Mouse (Mus musculus): Measurements from ENCODE around the gene Tsga10. TPM values are rescaled to one million over a fixed set of nuclear protein-coding genes. Genes with fewer than 3 reads are reported as not detected.

Gene Tsga10
- 11.6 and 14.6 TPM in 2 replicates for polyA plus RNA-seq (2012; ENCODE audit: insufficient read depth, insufficient read length, missing spikeins)

- peak within 1 kb of the TSS; percentile 53 for H3K27ac ChIP-seq (ENCODE audit: insufficient read depth, low read depth, low read length)
- peaks cover 12% of the 10 kb centered on the region for H3K4me1 ChIP-seq (ENCODE audit: control insufficient read depth, insufficient read depth, low read length)
- peak within 1 kb of the TSS; percentile 66 for H3K4me3 ChIP-seq (ENCODE audit: insufficient read depth, low read length)
- no peak for TF ChIP-seq POLR2A (IDR thresholded peaks at IDR 0.05; ENCODE audit: borderline replicate concordance, low read depth, low read length)
- TF ChIP-seq CTCF (IDR thresholded peaks at IDR 0.05; ENCODE audit: low read depth, low read length), result no peak
Observed at GRCm38 (mm10) chr1:37866286-37866685, at the start of gene Tsga10. TSS of gene Tsga10 (minus strand) at chr1:37866429.

GRCm38 (mm10) chr1:37912751-37913150 lies 46.5 kb upstream of the Tsga10 start:
- no peak overlapping the region for H3K27ac ChIP-seq (ENCODE audit: insufficient read depth, low read depth, low read length)
- TF ChIP-seq POLR2A (IDR thresholded peaks at IDR 0.05; ENCODE audit: borderline replicate concordance, low read depth, low read length) (no peak), CTCF (IDR thresholded peaks at IDR 0.05; ENCODE audit: low read depth, low read length) (no peak)
- no peak overlapping the region for H3K4me3 ChIP-seq (ENCODE audit: insufficient read depth, low read length)
- no peaks in the 10 kb centered on the region for H3K4me1 ChIP-seq (ENCODE audit: control insufficient read depth, insufficient read depth, low read length)

GRCm38 (mm10) chr1:37903178-37903577 lies 36.9 kb upstream of the Tsga10 start:
- peaks cover 21% of the 10 kb centered on the region for H3K4me1 ChIP-seq (ENCODE audit: control insufficient read depth, insufficient read depth, low read length)
- H3K4me3 ChIP-seq (ENCODE audit: insufficient read depth, low read length), result no peak overlapping the region
- H3K27ac ChIP-seq (ENCODE audit: insufficient read depth, low read depth, low read length), result no peak overlapping the region
- TF ChIP-seq POLR2A (IDR thresholded peaks at IDR 0.05; ENCODE audit: borderline replicate concordance, low read depth, low read length) (no peak), CTCF (IDR thresholded peaks at IDR 0.05; ENCODE audit: low read depth, low read length) (peak; percentile 32; the same call in 1 of the 2 replicates)

GRCm38 (mm10) chr1:37900288-37900687 lies 34.1 kb upstream of the Tsga10 start:
- peaks cover 15% of the 10 kb centered on the region for H3K4me1 ChIP-seq (ENCODE audit: control insufficient read depth, insufficient read depth, low read length)
- TF ChIP-seq POLR2A (IDR thresholded peaks at IDR 0.05; ENCODE audit: borderline replicate concordance, low read depth, low read length) (no peak), CTCF (IDR thresholded peaks at IDR 0.05; ENCODE audit: low read depth, low read length) (no peak)
- H3K27ac ChIP-seq (ENCODE audit: insufficient read depth, low read depth, low read length), result no peak overlapping the region
- no peak overlapping the region for H3K4me3 ChIP-seq (ENCODE audit: insufficient read depth, low read length)

GRCm38 (mm10) chr1:37899816-37900215 lies 33.6 kb upstream of the Tsga10 start:
- H3K4me3 ChIP-seq (ENCODE audit: insufficient read depth, low read length), result no peak overlapping the region
- H3K27ac ChIP-seq (ENCODE audit: insufficient read depth, low read depth, low read length), result no peak overlapping the region
- H3K4me1 ChIP-seq (ENCODE audit: control insufficient read depth, insufficient read depth, low read length), result peaks cover 11% of the 10 kb centered on the region
- TF ChIP-seq CTCF (IDR thresholded peaks at IDR 0.05; ENCODE audit: low read depth, low read length) (no peak), POLR2A (IDR thresholded peaks at IDR 0.05; ENCODE audit: borderline replicate concordance, low read depth, low read length) (no peak)

GRCm38 (mm10) chr1:37894606-37895005 lies 28.4 kb upstream of the Tsga10 start:
- TF ChIP-seq POLR2A (IDR thresholded peaks at IDR 0.05; ENCODE audit: borderline replicate concordance, low read depth, low read length) (no peak), CTCF (IDR thresholded peaks at IDR 0.05; ENCODE audit: low read depth, low read length) (no peak)
- H3K4me1 ChIP-seq (ENCODE audit: control insufficient read depth, insufficient read depth, low read length), result peaks cover 17% of the 10 kb centered on the region
- H3K27ac ChIP-seq (ENCODE audit: insufficient read depth, low read depth, low read length), result no peak overlapping the region
- no peak overlapping the region for H3K4me3 ChIP-seq (ENCODE audit: insufficient read depth, low read length)

- H3K27ac ChIP-seq (ENCODE audit: insufficient read depth, low read depth, low read length), result no peak overlapping the region
- no peak for TF ChIP-seq CTCF (IDR thresholded peaks at IDR 0.05; ENCODE audit: low read depth, low read length)
- no peak for TF ChIP-seq POLR2A (IDR thresholded peaks at IDR 0.05; ENCODE audit: borderline replicate concordance, low read depth, low read length)
- H3K4me1 ChIP-seq (ENCODE audit: control insufficient read depth, insufficient read depth, low read length), result peaks cover 24% of the 10 kb centered on the region
- H3K4me3 ChIP-seq (ENCODE audit: insufficient read depth, low read length), result peak overlapping the region; percentile 87
Observed at GRCm38 (mm10) chr1:37891400-37891799, 25.2 kb upstream of the Tsga10 start.

GRCm38 (mm10) chr1:37890025-37890652 lies 23.9 kb upstream of the Tsga10 start, which contains the start of the genes Mitd1 and Mrpl30:
TSS of gene Mitd1 (minus strand) at chr1:37890411.
TSS of gene Mrpl30 (plus strand) at chr1:37890477.
- H3K27ac ChIP-seq (ENCODE audit: insufficient read depth, low read depth, low read length), result peak within 1 kb of the TSS; percentile 68
- TF ChIP-seq CTCF (IDR thresholded peaks at IDR 0.05; ENCODE audit: low read depth, low read length), result no peak
- TF ChIP-seq POLR2A (IDR thresholded peaks at IDR 0.05; ENCODE audit: borderline replicate concordance, low read depth, low read length), result no peak
- H3K4me1 ChIP-seq (ENCODE audit: control insufficient read depth, insufficient read depth, low read length), result peaks cover 24% of the 10 kb centered on the region
- H3K4me3 ChIP-seq (ENCODE audit: insufficient read depth, low read length), result peak within 1 kb of the TSS; percentile 87

- H3K4me1 ChIP-seq (ENCODE audit: control insufficient read depth, insufficient read depth, low read length), result peaks cover 24% of the 10 kb centered on the region
- no peak overlapping the region for H3K27ac ChIP-seq (ENCODE audit: insufficient read depth, low read depth, low read length)
- TF ChIP-seq CTCF (IDR thresholded peaks at IDR 0.05; ENCODE audit: low read depth, low read length), result no peak
- no peak for TF ChIP-seq POLR2A (IDR thresholded peaks at IDR 0.05; ENCODE audit: borderline replicate concordance, low read depth, low read length)
- H3K4me3 ChIP-seq (ENCODE audit: insufficient read depth, low read length), result peak overlapping the region; percentile 87
Observed at GRCm38 (mm10) chr1:37889206-37889605, 23.0 kb upstream of the Tsga10 start.

- peaks cover 7% of the 10 kb centered on the region for H3K4me1 ChIP-seq (ENCODE audit: control insufficient read depth, insufficient read depth, low read length)
- H3K4me3 ChIP-seq (ENCODE audit: insufficient read depth, low read length), result no peak overlapping the region
- no peak overlapping the region for H3K27ac ChIP-seq (ENCODE audit: insufficient read depth, low read depth, low read length)
- TF ChIP-seq POLR2A (IDR thresholded peaks at IDR 0.05; ENCODE audit: borderline replicate concordance, low read depth, low read length), result no peak
- no peak for TF ChIP-seq CTCF (IDR thresholded peaks at IDR 0.05; ENCODE audit: low read depth, low read length)
Observed at GRCm38 (mm10) chr1:37884451-37884850, 18.2 kb upstream of the Tsga10 start.

All from bone marrow macrophage, adult 2 months (primary cell).